Mouse (Mus musculus) heart, adult 18-20 months (tissue): Measurements from ENCODE around the gene Pik3r3. TPM values are rescaled to one million over a fixed set of nuclear protein-coding genes. Genes with fewer than 3 reads are reported as not detected.

Experiments
- DNase-seq, 2 experiments: peaks; one replicate each; pipeline ENCODE4 v3.0.0; 2021 to 2022; ENCODE audit warnings: mixed read lengths in 1 of 2
- total RNA-seq, 2 experiments: library from RNA; stranded (reverse); gene quantifications; 2 replicates each; pipeline ENCODE4 v1.2.3; 2021

The Pik3r3 gene
- total RNA-seq, 2 experiments from 2014 or later, result 7.8 to 9.3 TPM

GRCm38 (mm10) chr4:116219056-116219455, 2.4 kb upstream of the Pik3r3 start:
- no peak for DNase-seq

GRCm38 (mm10) chr4:116220071-116220650, 1.3 kb upstream of the Pik3r3 start:
- DNase-seq, result peak; percentile 7 to 16

GRCm38 (mm10) chr4:116220780-116221139, 658 bp upstream of the Pik3r3 start:
- DNase-seq, result no peak

- peak in 1 of 2 experiments; percentile 15 for DNase-seq
Observed at GRCm38 (mm10) chr4:116221996-116222842, 801 bp downstream of the Pik3r3 start.

GRCm38 (mm10) chr4:116222843-116223119, 1.4 kb downstream of the Pik3r3 start:
- peak in 1 of 2 experiments; percentile 14 for DNase-seq

GRCm38 (mm10) chr4:116243377-116243776, 22.0 kb downstream of the Pik3r3 start:
- no peak for DNase-seq

- no peak for DNase-seq
Observed at GRCm38 (mm10) chr4:116244240-116244639, 22.8 kb downstream of the Pik3r3 start.

- DNase-seq, result peak; percentile 20 to 32
Observed at GRCm38 (mm10) chr4:116245926-116246325, 24.5 kb downstream of the Pik3r3 start.

GRCm38 (mm10) chr4:116249986-116250385, 28.6 kb downstream of the Pik3r3 start:
- DNase-seq, result no peak

- DNase-seq, result no peak
Observed at GRCm38 (mm10) chr4:116268220-116268619, 46.8 kb downstream of the Pik3r3 start.

- no peak for DNase-seq
Observed at GRCm38 (mm10) chr4:116282211-116282610, 60.8 kb downstream of the Pik3r3 start.

GRCm38 (mm10) chr4:116291561-116291960, 70.1 kb downstream of the Pik3r3 start:
- no peak for DNase-seq

GRCm38 (mm10) chr4:116293296-116293695, 71.9 kb downstream of the Pik3r3 start:
- no peak for DNase-seq

GRCm38 (mm10) chr4:116300878-116301355, 79.5 kb downstream of the Pik3r3 start:
- DNase-seq, result peak; percentile 46 to 50

GRCm38 (mm10) chr4:116304551-116304950, 83.1 kb downstream of the Pik3r3 start:
- DNase-seq, result peak in 1 of 2 experiments; percentile 27

GRCm38 (mm10) chr4:116317575-116317974, 96.2 kb downstream of the Pik3r3 start:
- DNase-seq, result no peak

- peak; percentile 50 to 59 for DNase-seq
Observed at GRCm38 (mm10) chr4:116322127-116322526, 100.7 kb downstream of the Pik3r3 start.

GRCm38 (mm10) chr4:116329256-116329655, 107.8 kb downstream of the Pik3r3 start:
- DNase-seq, result no peak

GRCm38 (mm10) chr4:116336294-116336693, 114.9 kb downstream of the Pik3r3 start:
- DNase-seq, result no peak

GRCm38 (mm10) chr4:116342119-116342518, 120.7 kb downstream of the Pik3r3 start:
- DNase-seq, result peak; percentile 34 to 78

GRCm38 (mm10) chr4:116352496-116352895, 131.1 kb downstream of the Pik3r3 start:
- no peak for DNase-seq
